Mouse (Mus musculus): ENCODE results near the gene Gfra1.

GRCm38 (mm10) chr19:58364688-58365087 lies 91.0 kb downstream of the Gfra1 start:
- TF ChIP-seq CTCF (IDR thresholded peaks at IDR 0.05; ENCODE audit: low read depth, low read length) (no peak), POLR2A (IDR thresholded peaks at IDR 0.05; ENCODE audit: borderline replicate concordance, low read depth, low read length) (no peak)

Data from bone marrow macrophage, adult 2 months (primary cell).